ENCODE assay signal across 26 mouse cellular contexts in genomic region chr17:80243116-80243515, GRCm38 (mm10). TPM values are rescaled to one million over a fixed set of nuclear protein-coding genes. Genes with fewer than 3 reads are reported as not detected.
DNase-seq lines count a peak whose midpoint lies in the region; ATAC-seq and TF ChIP-seq lines count a peak whose summit lies in the region.
"Had no signal": no experiment of that assay in that cellular context is flagged by ENCODE, and none has a peak within 500 bp of the region (broad histone marks: within the 10 kb centered on the region; RNA-seq: fewer than 3 reads in every experiment).

No protein-coding gene starts in this region.

- WGBS in stomach, embryonic 15.5 days, result 42% methylated on average over 13 of the region's 13 CpGs
- WGBS in stomach, postnatal 0 days, result 48% methylated on average over 13 of the region's 13 CpGs
- 65% methylated on average over 13 of the region's 13 CpGs for WGBS in liver, postnatal 0 days (ENCODE audit: insufficient replicate concordance)
- WGBS in kidney, embryonic 15.5 days, result 52% methylated on average over 13 of the region's 13 CpGs

- H3K9ac ChIP-seq in stomach, embryonic 15.5 days, result no peak overlapping the region
- no peak overlapping the region for H3K9ac ChIP-seq in stomach, postnatal 0 days (ENCODE audit: low read length)
- no peak overlapping the region for H3K9ac ChIP-seq in liver, postnatal 0 days (replicated peaks)
- H3K9ac ChIP-seq in kidney, embryonic 15.5 days, result no peak overlapping the region
- H3K9ac ChIP-seq: embryonic facial prominence, embryonic 12.5 days; forebrain, embryonic 13.5 days; heart, embryonic 15.5 days; neural tube, embryonic 12.5 days had no signal

- intact Hi-C loops in gastrocnemius, postnatal 36 days (cut with DNase I), result no loop called here

- DNase-seq in adrenal gland, adult 2 months, result peak; percentile 19
- no peak for DNase-seq in adrenal gland, adult 18-20 months (ENCODE audit: low spot score in 2 of 2)
- no peak for DNase-seq in stomach, postnatal 0 days (ENCODE audit: low spot score)
- DNase-seq in liver, postnatal 0 days, result no peak
- DNase-seq in gastrocnemius, postnatal 36 days, result no peak
- DNase-seq: cerebellum, adult 18-20 months; cerebellum, postnatal 36 days; heart, postnatal 4 days; kidney, adult 18-20 months; kidney, postnatal 14 days; left cerebral cortex, postnatal 4 days; thymus, postnatal 36 days had no signal

- H3K36me3 ChIP-seq in stomach, embryonic 15.5 days, result peaks cover 48% of the 10 kb centered on the region
- H3K36me3 ChIP-seq in stomach, postnatal 0 days (ENCODE audit: control insufficient read depth, insufficient read depth, low read length), result peaks cover 21% of the 10 kb centered on the region
- H3K36me3 ChIP-seq in liver, postnatal 0 days (replicated peaks; ENCODE audit: insufficient read depth, low read length), result peaks cover 41% of the 10 kb centered on the region
- H3K36me3 ChIP-seq in kidney, embryonic 15.5 days, result peaks cover 92% of the 10 kb centered on the region

- H3K4me2 ChIP-seq in stomach, embryonic 15.5 days, result no peak overlapping the region
- H3K4me2 ChIP-seq in stomach, postnatal 0 days (replicated peaks; ENCODE audit: low read depth), result no peak overlapping the region
- H3K4me2 ChIP-seq in liver, postnatal 0 days (ENCODE audit: low read depth, low read length), result no peak overlapping the region
- H3K4me2 ChIP-seq in kidney, embryonic 15.5 days, result no peak overlapping the region
- H3K4me2 ChIP-seq: embryonic facial prominence, embryonic 12.5 days; forebrain, embryonic 13.5 days; heart, embryonic 15.5 days; neural tube, embryonic 12.5 days had no signal

- H3K27me3 ChIP-seq in stomach, embryonic 15.5 days (replicated peaks), result no peaks in the 10 kb centered on the region
- no peaks in the 10 kb centered on the region for H3K27me3 ChIP-seq in stomach, postnatal 0 days (ENCODE audit: control insufficient read depth, insufficient read depth, low read length)
- no peaks in the 10 kb centered on the region for H3K27me3 ChIP-seq in liver, postnatal 0 days (ENCODE audit: insufficient read depth, low read length)
- H3K27me3 ChIP-seq in kidney, embryonic 15.5 days, result no peaks in the 10 kb centered on the region
- H3K27me3 ChIP-seq: embryonic facial prominence, embryonic 12.5 days; forebrain, embryonic 13.5 days; heart, embryonic 15.5 days; neural tube, embryonic 12.5 days; Patski had no signal

- ATAC-seq in stomach, embryonic 15.5 days (ENCODE audit: insufficient read depth, low FRiP score, low read depth), result peak; percentile 35; the same call in 1 of the 2 replicates
- no peak for ATAC-seq in stomach, postnatal 0 days (ENCODE audit: low FRiP score, low TSS enrichment)
- ATAC-seq in liver, postnatal 0 days, result peak; percentile 82
- ATAC-seq in granulocyte monocyte progenitor cell, adult 5-6 weeks (replicated peaks; ENCODE audit: poor library complexity, severe bottlenecking), result no peak
- no peak for ATAC-seq in kidney, embryonic 15.5 days (replicated peaks; ENCODE audit: low FRiP score)
- ATAC-seq: activated CD4-positive, CD25-positive, alpha-beta regulatory T cell, adult 4 months; forebrain, embryonic 13.5 days; hindbrain, embryonic 16.5 days; Patski had no signal

- H3K4me3 ChIP-seq in stomach, embryonic 15.5 days (replicated peaks), result no peak overlapping the region
- no peak overlapping the region for H3K4me3 ChIP-seq in stomach, postnatal 0 days (ENCODE audit: low read depth, low read length)
- H3K4me3 ChIP-seq in liver, postnatal 0 days (ENCODE audit: low read depth, low read length), result no peak overlapping the region
- no peak overlapping the region for H3K4me3 ChIP-seq in kidney, embryonic 15.5 days (replicated peaks)
- H3K4me3 ChIP-seq: embryonic facial prominence, embryonic 12.5 days; erythroblast, embryonic 14.5 days; forebrain, embryonic 13.5 days; heart, embryonic 15.5 days; left cerebral cortex, adult 2 months; midbrain, embryonic 10.5 days; neural tube, embryonic 12.5 days had no signal

- no peak overlapping the region for H3K27ac ChIP-seq in stomach, embryonic 15.5 days
- no peak overlapping the region for H3K27ac ChIP-seq in stomach, postnatal 0 days (replicated peaks)
- peak overlapping the region; percentile 3; the same call in 1 of the 2 replicates for H3K27ac ChIP-seq in liver, postnatal 0 days (ENCODE audit: low read depth)
- no peak overlapping the region for H3K27ac ChIP-seq in kidney, embryonic 15.5 days
- H3K27ac ChIP-seq: embryonic facial prominence, embryonic 12.5 days; forebrain, embryonic 13.5 days; heart, embryonic 15.5 days; left cerebral cortex, adult 2 months; midbrain, embryonic 10.5 days; neural tube, embryonic 12.5 days had no signal

- TF ChIP-seq CTCF in stomach, postnatal 0 days (IDR thresholded peaks at IDR 0.05; ENCODE audit: low read depth), result no peak
- no peak for TF ChIP-seq CTCF in liver, postnatal 0 days (IDR thresholded peaks at IDR 0.05; ENCODE audit: low read depth)

- H3K4me1 ChIP-seq in stomach, embryonic 15.5 days, result no peaks in the 10 kb centered on the region
- H3K4me1 ChIP-seq in stomach, postnatal 0 days (replicated peaks; ENCODE audit: control insufficient read depth, insufficient read depth), result no peaks in the 10 kb centered on the region
- H3K4me1 ChIP-seq in liver, postnatal 0 days (ENCODE audit: insufficient read depth), result 0 out of 2 replicates have a peak, but pooled peaks cover 3% of the 10 kb centered on the region
- H3K4me1 ChIP-seq in kidney, embryonic 15.5 days, result no peaks in the 10 kb centered on the region
- H3K4me1 ChIP-seq: embryonic facial prominence, embryonic 12.5 days; forebrain, embryonic 13.5 days; heart, embryonic 15.5 days; midbrain, embryonic 10.5 days; neural tube, embryonic 12.5 days had no signal

- TF ChIP-seq EP300 in stomach, postnatal 0 days (optimal IDR thresholded peaks at IDR 0.05), result no peak
- TF ChIP-seq EP300 in liver, postnatal 0 days (IDR thresholded peaks at IDR 0.05; ENCODE audit: low read depth), result no peak

- no peaks in the 10 kb centered on the region for H3K9me3 ChIP-seq in stomach, embryonic 15.5 days
- no peaks in the 10 kb centered on the region for H3K9me3 ChIP-seq in stomach, postnatal 0 days (ENCODE audit: control insufficient read depth, low read length)
- no peaks in the 10 kb centered on the region for H3K9me3 ChIP-seq in liver, postnatal 0 days (ENCODE audit: low read length)
- H3K9me3 ChIP-seq in kidney, embryonic 15.5 days (replicated peaks), result no peaks in the 10 kb centered on the region
- H3K9me3 ChIP-seq: embryonic facial prominence, embryonic 12.5 days; forebrain, embryonic 13.5 days; heart, embryonic 15.5 days; midbrain, embryonic 10.5 days; neural tube, embryonic 12.5 days had no signal

RNA-seq across cellular contexts. Expression of gene Gemin6, which starts 18.9 kb away (rescaled TPM):
- 1 to 10 TPM; 4.3 to 8.5 TPM for total RNA-seq in adrenal gland, adult 2 months (2021)
- 0.91 and 1.1 TPM in 2 replicates for polyA plus RNA-seq in adrenal gland, adult 2 months (2012; rRNA removed)
- total RNA-seq in adrenal gland, adult 18-20 months (2021), result 1 to 10 TPM; 6.5 to 7.0 TPM
- polyA plus RNA-seq in stomach, embryonic 15.5 days (2015; fragmentation: Nextera tagmentation; extraction: Ambion mirVana), result 49.4 and 51.5 TPM in 2 replicates
- 15.2 and 17.8 TPM in 2 replicates for polyA plus RNA-seq in stomach, postnatal 0 days (2015; fragmentation: Nextera tagmentation; extraction: Ambion mirVana)
- polyA plus RNA-seq in liver, postnatal 0 days (2015; fragmentation: Nextera tagmentation; extraction: Ambion mirVana), result 16.9 and 17.5 TPM in 2 replicates
- total RNA-seq in granulocyte monocyte progenitor cell, adult 5-6 weeks (2014; fragmentation: Nextera tagmentation), result 31.3 and 38.3 TPM in 2 replicates
- 37.7 and 41.0 TPM in 2 replicates for total RNA-seq in granulocyte monocyte progenitor cell, adult 5-6 weeks (2017)
- total RNA-seq in gastrocnemius, postnatal 36 days (2021), result 1 to 10 TPM; 4.4 to 6.3 TPM
- 41.0 and 45.1 TPM in 2 replicates for polyA plus RNA-seq in kidney, embryonic 15.5 days (2015; fragmentation: Nextera tagmentation; extraction: Ambion mirVana)
- polyA plus RNA-seq: erythroblast, embryonic 14.5 days had no signal

RNA-seq across cellular contexts. Expression of gene Ttc39d, which starts 35.9 kb away (rescaled TPM):
- under 1 TPM in 1 of 2 experiments, not detected in 1; 0.14 TPM for total RNA-seq in adrenal gland, adult 2 months (2021)
- not detected in 2 replicates for polyA plus RNA-seq in adrenal gland, adult 2 months (2012; rRNA removed)
- total RNA-seq in adrenal gland, adult 18-20 months (2021), result not detected
- 0.06 and 0.13 TPM in 2 replicates for polyA plus RNA-seq in stomach, embryonic 15.5 days (2015; fragmentation: Nextera tagmentation; extraction: Ambion mirVana)
- polyA plus RNA-seq in stomach, postnatal 0 days (2015; fragmentation: Nextera tagmentation; extraction: Ambion mirVana), result 0.05 TPM in 2 replicates
- not detected in 2 replicates for polyA plus RNA-seq in liver, postnatal 0 days (2015; fragmentation: Nextera tagmentation; extraction: Ambion mirVana)
- total RNA-seq in granulocyte monocyte progenitor cell, adult 5-6 weeks (2014; fragmentation: Nextera tagmentation), result not detected in 2 replicates
- not detected in 2 replicates for total RNA-seq in granulocyte monocyte progenitor cell, adult 5-6 weeks (2017)
- total RNA-seq in gastrocnemius, postnatal 36 days (2021), result not detected
- 0.16 TPM in 1 of 2 replicates, not detected in the other for polyA plus RNA-seq in kidney, embryonic 15.5 days (2015; fragmentation: Nextera tagmentation; extraction: Ambion mirVana)
- total RNA-seq: adrenal gland, postnatal 36 days; heart, postnatal 4 days had no signal
- polyA plus RNA-seq: activated CD4-positive, CD25-positive, alpha-beta regulatory T cell, adult 4 months; erythroblast, embryonic 14.5 days; neural tube, embryonic 12.5 days had no signal

RNA-seq across cellular contexts. Expression of gene Srsf7, which starts 36.0 kb away (rescaled TPM):
- total RNA-seq in adrenal gland, adult 2 months (2021), result 100 to 1,000 TPM in 1 of 2 experiments, 10 to 100 TPM in 1; 87.8 to 101 TPM
- 9.7 and 9.8 TPM in 2 replicates for polyA plus RNA-seq in adrenal gland, adult 2 months (2012; rRNA removed)
- total RNA-seq in adrenal gland, adult 18-20 months (2021), result 100 to 1,000 TPM; 124 to 133 TPM
- polyA plus RNA-seq in stomach, embryonic 15.5 days (2015; fragmentation: Nextera tagmentation; extraction: Ambion mirVana), result 497 and 548 TPM in 2 replicates
- 208 and 212 TPM in 2 replicates for polyA plus RNA-seq in stomach, postnatal 0 days (2015; fragmentation: Nextera tagmentation; extraction: Ambion mirVana)
- polyA plus RNA-seq in liver, postnatal 0 days (2015; fragmentation: Nextera tagmentation; extraction: Ambion mirVana), result 131 and 142 TPM in 2 replicates
- total RNA-seq in granulocyte monocyte progenitor cell, adult 5-6 weeks (2014; fragmentation: Nextera tagmentation), result 481 and 582 TPM in 2 replicates
- 445 and 565 TPM in 2 replicates for total RNA-seq in granulocyte monocyte progenitor cell, adult 5-6 weeks (2017)
- total RNA-seq in gastrocnemius, postnatal 36 days (2021), result 10 to 100 TPM; 22.9 to 27.4 TPM
- 622 and 668 TPM in 2 replicates for polyA plus RNA-seq in kidney, embryonic 15.5 days (2015; fragmentation: Nextera tagmentation; extraction: Ambion mirVana)

RNA-seq across cellular contexts. Expression of gene Morn2, which starts 46.9 kb away (rescaled TPM):
- total RNA-seq in adrenal gland, adult 2 months (2021), result 10 to 100 TPM; 18.6 to 19.8 TPM
- polyA plus RNA-seq in adrenal gland, adult 2 months (2012; rRNA removed), result 2.4 and 3.7 TPM in 2 replicates
- total RNA-seq in adrenal gland, adult 18-20 months (2021), result 10 to 100 TPM; 16.8 to 22.0 TPM
- polyA plus RNA-seq in stomach, embryonic 15.5 days (2015; fragmentation: Nextera tagmentation; extraction: Ambion mirVana), result 23.9 and 27.8 TPM in 2 replicates
- polyA plus RNA-seq in stomach, postnatal 0 days (2015; fragmentation: Nextera tagmentation; extraction: Ambion mirVana), result 9.4 and 10.3 TPM in 2 replicates
- 11.2 and 11.4 TPM in 2 replicates for polyA plus RNA-seq in liver, postnatal 0 days (2015; fragmentation: Nextera tagmentation; extraction: Ambion mirVana)
- total RNA-seq in granulocyte monocyte progenitor cell, adult 5-6 weeks (2014; fragmentation: Nextera tagmentation), result 20.9 and 22.7 TPM in 2 replicates
- 2.9 and 8.1 TPM in 2 replicates for total RNA-seq in granulocyte monocyte progenitor cell, adult 5-6 weeks (2017)
- total RNA-seq in gastrocnemius, postnatal 36 days (2021), result 1 to 10 TPM; 8.8 to 9.7 TPM
- 34.6 and 35.7 TPM in 2 replicates for polyA plus RNA-seq in kidney, embryonic 15.5 days (2015; fragmentation: Nextera tagmentation; extraction: Ambion mirVana)

RNA-seq across cellular contexts. Expression of gene Dhx57, which starts 47.2 kb away (rescaled TPM):
- total RNA-seq in adrenal gland, adult 2 months (2021), result 10 to 100 TPM in 1 of 2 experiments, 1 to 10 TPM in 1; 9.4 to 10.9 TPM
- polyA plus RNA-seq in adrenal gland, adult 2 months (2012; rRNA removed), result 4.2 and 4.5 TPM in 2 replicates
- total RNA-seq in adrenal gland, adult 18-20 months (2021), result 10 to 100 TPM in 1 of 2 experiments, 1 to 10 TPM in 1; 9.3 to 11.0 TPM
- polyA plus RNA-seq in stomach, embryonic 15.5 days (2015; fragmentation: Nextera tagmentation; extraction: Ambion mirVana), result 14.6 and 15.8 TPM in 2 replicates
- 3.9 TPM in 2 replicates for polyA plus RNA-seq in stomach, postnatal 0 days (2015; fragmentation: Nextera tagmentation; extraction: Ambion mirVana)
- polyA plus RNA-seq in liver, postnatal 0 days (2015; fragmentation: Nextera tagmentation; extraction: Ambion mirVana), result 1.7 and 1.9 TPM in 2 replicates
- total RNA-seq in granulocyte monocyte progenitor cell, adult 5-6 weeks (2014; fragmentation: Nextera tagmentation), result 10.2 and 10.5 TPM in 2 replicates
- total RNA-seq in granulocyte monocyte progenitor cell, adult 5-6 weeks (2017), result 11.4 and 11.7 TPM in 2 replicates
- 1 to 10 TPM; 6.0 to 6.4 TPM for total RNA-seq in gastrocnemius, postnatal 36 days (2021)
- polyA plus RNA-seq in kidney, embryonic 15.5 days (2015; fragmentation: Nextera tagmentation; extraction: Ambion mirVana), result 15.0 and 16.6 TPM in 2 replicates

Comparison
In these comparisons a context has a peak if more than half of its experiments do, and no peak if none do; other contexts are left out.
1. ATAC-seq: peak in stomach, embryonic 15.5 days (single experiment) and liver, postnatal 0 days (single experiment); none in stomach, postnatal 0 days (single experiment), granulocyte monocyte progenitor cell, adult 5-6 weeks (single experiment) and kidney, embryonic 15.5 days (single experiment).
2. RNA of gene Srsf7, which starts 36.0 kb away (polyA plus RNA-seq): 622 to 668 TPM in kidney, embryonic 15.5 days, 497 to 548 TPM in stomach, embryonic 15.5 days, 208 to 212 TPM in stomach, postnatal 0 days and 131 to 142 TPM in liver, postnatal 0 days; 9.7 to 9.8 TPM in adrenal gland, adult 2 months; every median in the first group is over 10 times any median in the second.